Mouse (Mus musculus) hindbrain, embryonic 12.5 days (tissue): Measurements from ENCODE around the gene Dnmt3a. TPM values are rescaled to one million over a fixed set of nuclear protein-coding genes. Genes with fewer than 3 reads are reported as not detected.

Experiments used
- ATAC-seq: fragments of 200-750 bp; cut with Nextera tagmentation; 2 replicates; pipeline ENCODE4 v1.8.0; 2017; ENCODE audit warnings: moderate TSS enrichment; ENCODE audit not compliant: low FRiP score
- H3K27ac ChIP-seq: fragments of 300-500 bp; sonication (generic); 2 replicates; pipeline ENCODE4 v1.5.1; 2016; ENCODE audit warnings: mild to moderate bottlenecking
- H3K27me3 ChIP-seq: fragments of 300-500 bp; sonication (generic); 2 replicates; pipeline ENCODE4 v1.6.1; 2016; ENCODE audit warnings: mild to moderate bottlenecking
- H3K36me3 ChIP-seq: fragments of 300-500 bp; sonication (generic); 2 replicates; pipeline ENCODE4 v1.6.1; 2016; ENCODE audit warnings: mild to moderate bottlenecking
- H3K4me1 ChIP-seq: fragments of 300-500 bp; sonication (generic); 2 replicates; pipeline ENCODE4 v1.6.1; 2016
- H3K4me2 ChIP-seq: fragments of 300-500 bp; sonication (generic); replicated peaks from 2 replicates; pipeline ENCODE4 v1.6.1; 2016; ENCODE audit warnings: mild to moderate bottlenecking
- H3K4me3 ChIP-seq: fragments of 300-500 bp; sonication (generic); 2 replicates; pipeline ENCODE4 v1.5.1; 2016; ENCODE audit warnings: mild to moderate bottlenecking
- H3K9ac ChIP-seq: fragments of 300-500 bp; sonication (generic); 2 replicates; pipeline ENCODE4 v1.6.1; 2016; ENCODE audit warnings: mild to moderate bottlenecking, moderate library complexity
- H3K9me3 ChIP-seq: fragments of 300-500 bp; sonication (generic); replicated peaks from 2 replicates; pipeline ENCODE4 v1.6.1; 2016; ENCODE audit warnings: mild to moderate bottlenecking
- WGBS: fragments of 180-500 bp; shearing (Covaris S2); methylation state at CpG from one replicate; pipeline ENCODE4 v1.1.7; 2016; 5-methylcytosine and 5-hydroxymethylcytosine counted together
- polyA plus RNA-seq: library from polyadenylated mRNA; unstranded; fragments of >200 nt; fragmentation: Nextera tagmentation; extraction: Ambion mirVana; gene quantifications from 2 replicates; pipeline ENCODE4 v1.2.1, GENCODE M21; 2016

The Dnmt3a gene
- polyA plus RNA-seq, 1 experiment from 2014 or later: 166 TPM

DNA sequence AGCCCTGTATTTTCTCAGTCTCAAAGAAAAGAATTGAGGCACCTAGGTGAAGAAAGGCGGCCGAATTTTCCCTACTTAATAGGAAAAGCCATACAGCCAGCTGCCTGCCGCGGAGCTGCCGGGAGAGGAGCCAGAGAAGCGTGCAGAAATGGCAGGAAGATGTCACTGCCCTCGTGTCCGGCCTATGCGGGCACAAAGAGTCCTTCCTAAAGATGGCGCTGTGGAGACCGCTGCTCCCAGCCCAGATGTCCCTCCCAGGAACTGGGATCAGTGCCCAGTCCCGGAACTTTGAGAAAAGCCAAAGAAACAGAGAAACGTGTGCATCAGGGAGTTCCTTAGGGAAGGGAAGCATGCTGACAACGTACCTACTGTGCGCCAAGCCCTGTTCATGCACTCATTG lies 65.8 kb downstream of the Dnmt3a start:
- peak; percentile 24 for ATAC-seq
- Histone ChIP-seq H3K9me3 (no peaks in the 10 kb centered on the region), H3K4me3 (no peak overlapping the region), H3K27me3 (no peaks in the 10 kb centered on the region), H3K9ac (0 out of 2 replicates have a peak overlapping the region, but pooled peaks have one; percentile 25), H3K4me1 (peaks cover 15% of the 10 kb centered on the region), H3K36me3 (peaks cover 12% of the 10 kb centered on the region), H3K27ac (0 out of 2 replicates have a peak overlapping the region, but pooled peaks have one; percentile 3), H3K4me2 (peak overlapping the region; percentile 35)
- WGBS: 26% methylated on average over 15 of the region's 15 CpGs

DNA sequence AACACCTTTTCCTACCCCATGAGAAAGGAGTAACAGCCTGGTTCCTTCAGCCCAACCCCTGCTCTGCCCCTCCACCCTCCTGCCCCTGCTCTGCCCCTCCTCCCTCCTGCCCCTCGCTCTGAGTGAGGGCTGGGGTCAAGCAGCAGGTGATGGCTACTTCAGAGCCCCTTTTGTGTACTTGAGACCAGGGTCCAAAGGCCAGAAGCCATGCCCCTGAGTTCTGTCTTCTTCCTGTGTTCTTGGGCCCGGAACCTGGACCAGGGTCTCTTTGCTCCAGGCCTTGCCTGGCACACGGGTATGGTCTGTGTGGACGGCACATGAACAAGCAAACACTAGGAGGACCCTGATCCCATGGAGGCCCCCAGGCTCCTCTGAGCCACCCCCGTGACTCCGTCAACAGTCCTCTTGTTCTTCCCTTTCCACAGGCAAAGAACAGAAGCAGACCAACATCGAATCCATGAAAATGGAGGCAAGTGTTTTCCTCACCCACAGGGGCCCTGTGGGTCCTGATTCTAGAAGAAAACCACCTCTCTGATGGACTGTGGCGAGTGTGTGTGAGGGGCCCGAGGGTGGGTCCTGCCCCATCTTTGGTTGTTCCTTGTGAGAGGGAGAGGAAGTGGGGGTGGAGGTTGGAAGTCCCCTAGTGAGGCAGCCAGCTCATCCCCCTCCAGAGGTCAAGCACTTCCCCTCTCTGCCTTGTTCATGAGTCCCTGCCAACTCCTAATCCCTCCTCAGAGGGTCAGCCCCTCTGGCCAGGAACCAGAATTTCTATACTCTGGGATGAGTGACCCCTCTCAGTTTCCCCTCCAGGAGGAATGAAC lies 66.8 kb downstream of the Dnmt3a start:
- peaks cover 18% of the 10 kb centered on the region for H3K36me3 ChIP-seq
- no peak for ATAC-seq
- H3K4me2 ChIP-seq: no peak overlapping the region
- H3K4me1 ChIP-seq: peaks cover 15% of the 10 kb centered on the region
- no peak overlapping the region for H3K27ac ChIP-seq
- H3K4me3 ChIP-seq: no peak overlapping the region
- H3K27me3 ChIP-seq: no peaks in the 10 kb centered on the region
- H3K9me3 ChIP-seq: no peaks in the 10 kb centered on the region
- 71% methylated on average over 9 of the region's 9 CpGs for WGBS
- no peak overlapping the region for H3K9ac ChIP-seq

DNA sequence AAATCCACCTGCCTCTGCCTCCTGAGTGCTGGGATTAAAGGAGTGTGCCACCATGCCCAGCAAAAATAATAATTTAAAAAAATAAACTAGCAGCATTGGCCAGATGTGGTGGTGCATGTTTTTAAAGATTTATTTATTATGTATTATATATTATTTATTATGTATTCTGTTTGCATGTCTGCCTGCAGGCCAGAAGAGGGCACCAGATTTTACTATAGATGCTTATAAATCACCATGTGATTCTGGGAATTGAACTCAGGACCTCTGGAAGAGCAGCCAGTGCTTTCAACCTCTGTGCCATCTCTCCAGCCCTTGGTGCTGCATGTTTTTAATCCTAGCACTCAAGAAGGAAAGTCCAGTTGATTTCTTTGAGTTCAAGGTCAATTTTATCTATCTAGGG lies 69.7 kb downstream of the Dnmt3a start:
- Histone ChIP-seq H3K27ac (no peak overlapping the region), H3K9ac (no peak overlapping the region), H3K36me3 (peaks cover 18% of the 10 kb centered on the region), H3K4me1 (peaks cover 15% of the 10 kb centered on the region), H3K4me2 (no peak overlapping the region), H3K4me3 (no peak overlapping the region), H3K27me3 (no peaks in the 10 kb centered on the region), H3K9me3 (no peaks in the 10 kb centered on the region)
- no peak for ATAC-seq

DNA sequence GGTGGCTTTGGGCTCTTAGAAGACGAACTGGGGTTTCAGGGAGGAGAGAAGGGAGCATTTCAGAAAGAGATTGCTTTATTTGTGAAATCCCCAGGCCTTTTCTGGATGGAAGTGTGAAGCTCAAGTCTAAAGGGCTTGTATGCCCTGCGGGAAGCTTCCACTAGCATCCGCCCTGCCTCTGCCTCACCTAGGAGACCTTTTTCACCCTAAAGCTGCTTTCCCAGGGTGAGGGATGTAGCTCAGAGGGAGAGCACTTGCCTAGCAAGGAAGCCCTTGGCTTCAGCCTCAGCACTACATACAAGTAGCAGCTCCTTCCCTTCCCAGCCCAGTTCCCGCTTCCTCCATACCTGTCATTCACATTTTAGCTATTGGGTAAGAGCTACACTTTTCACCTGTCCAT lies 71.6 kb downstream of the Dnmt3a start:
- H3K9ac ChIP-seq: no peak overlapping the region
- 86% methylated on average over 4 of the region's 4 CpGs for WGBS
- H3K36me3 ChIP-seq: peaks cover 21% of the 10 kb centered on the region
- H3K4me3 ChIP-seq: no peak overlapping the region
- no peak for ATAC-seq
- no peak overlapping the region for H3K27ac ChIP-seq
- H3K9me3 ChIP-seq: no peaks in the 10 kb centered on the region
- no peaks in the 10 kb centered on the region for H3K27me3 ChIP-seq
- peaks cover 6% of the 10 kb centered on the region for H3K4me1 ChIP-seq
- no peak overlapping the region for H3K4me2 ChIP-seq

DNA sequence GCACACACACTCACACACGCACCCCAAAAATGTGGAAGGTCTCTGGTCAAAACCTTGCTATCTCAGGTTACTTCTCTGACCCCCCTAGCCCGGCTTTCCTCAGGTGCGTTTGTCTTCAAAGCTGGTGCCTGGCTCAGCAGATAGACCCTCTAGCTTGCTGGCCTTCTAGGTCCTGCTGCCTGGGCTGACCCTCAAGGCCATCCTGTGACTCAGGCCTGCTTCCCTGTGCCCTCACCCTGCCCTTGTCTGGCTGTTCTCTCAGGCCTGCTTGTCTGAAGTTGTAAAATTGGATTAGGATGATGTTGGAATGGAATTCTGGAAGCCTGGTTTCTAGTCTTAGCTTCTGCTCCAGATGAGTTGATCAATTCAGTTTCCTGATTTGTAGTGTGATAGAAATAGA lies 75.7 kb downstream of the Dnmt3a start:
- ATAC-seq: no peak

DNA sequence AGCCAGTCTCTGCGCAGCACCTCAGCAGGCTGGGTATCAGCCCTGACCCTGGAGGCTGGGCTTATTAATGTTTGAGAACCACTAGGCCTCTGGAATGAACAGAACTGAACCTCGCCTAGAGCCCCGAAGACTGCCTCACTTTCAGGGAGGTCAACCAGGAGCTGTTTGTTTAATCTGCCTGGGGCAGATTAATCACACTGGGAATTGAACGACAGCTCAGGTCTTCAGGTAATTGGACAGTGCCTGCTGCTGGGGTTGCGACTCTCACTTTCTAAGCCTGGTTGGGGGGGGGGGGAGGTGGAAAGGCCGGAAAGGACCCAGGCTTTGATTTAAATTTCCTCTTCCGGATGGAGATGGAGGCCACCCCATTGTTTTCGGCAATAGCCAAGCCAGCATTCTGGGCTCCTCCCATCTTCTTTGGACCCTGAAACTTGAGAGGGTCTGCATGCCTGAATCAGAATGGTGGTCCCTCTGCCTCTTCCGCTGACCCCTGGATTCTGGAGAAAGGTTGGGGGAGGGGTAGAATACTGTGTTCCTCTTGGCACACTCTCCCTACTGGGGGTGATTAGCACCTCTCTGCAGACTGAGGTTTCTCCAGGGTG lies 79.2 kb downstream of the Dnmt3a start:
- no peak overlapping the region for H3K27ac ChIP-seq
- peaks cover 7% of the 10 kb centered on the region for H3K36me3 ChIP-seq
- no peak overlapping the region for H3K9ac ChIP-seq
- peaks cover 57% of the 10 kb centered on the region for H3K4me1 ChIP-seq
- no peaks in the 10 kb centered on the region for H3K27me3 ChIP-seq
- no peak overlapping the region for H3K4me3 ChIP-seq
- H3K4me2 ChIP-seq: no peak overlapping the region
- no peak for ATAC-seq
- 15% methylated on average over 9 of the region's 9 CpGs for WGBS
- H3K9me3 ChIP-seq: no peaks in the 10 kb centered on the region

More for the DNA sequence above, 75.7 kb downstream of the Dnmt3a start:
- no peaks in the 10 kb centered on the region for H3K9me3 ChIP-seq
- peaks cover 11% of the 10 kb centered on the region; the same call in 1 of the 2 replicates for H3K36me3 ChIP-seq
- no peak overlapping the region for H3K9ac ChIP-seq
- no peak overlapping the region for H3K4me3 ChIP-seq
- H3K4me2 ChIP-seq: no peak overlapping the region
- H3K27ac ChIP-seq: no peak overlapping the region
- H3K27me3 ChIP-seq: no peaks in the 10 kb centered on the region
- peaks cover 23% of the 10 kb centered on the region for H3K4me1 ChIP-seq
- 94% methylated on average over 3 of the region's 3 CpGs for WGBS

DNA sequence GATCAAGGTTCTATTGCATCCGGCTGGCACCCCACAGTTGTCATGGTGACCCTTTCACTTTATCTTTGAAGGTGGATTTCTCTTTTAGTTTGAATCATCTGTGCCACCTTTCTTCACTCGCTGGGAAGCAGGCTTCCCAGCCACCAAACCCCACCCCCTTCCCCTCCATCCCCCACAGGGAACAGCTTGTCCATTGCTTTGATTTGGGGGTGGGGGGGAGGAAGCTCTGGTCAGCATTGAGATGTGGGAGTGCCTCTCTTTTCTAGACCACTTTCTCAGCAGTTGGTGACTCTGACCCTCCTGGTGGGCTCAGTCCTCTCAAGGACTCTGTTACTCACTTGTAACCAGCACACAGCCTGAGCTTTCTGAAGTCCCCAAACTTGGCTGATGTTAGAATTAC lies 80.8 kb downstream of the Dnmt3a start:
- peaks cover 68% of the 10 kb centered on the region for H3K4me1 ChIP-seq
- no peak overlapping the region for H3K4me2 ChIP-seq
- H3K9ac ChIP-seq: 0 out of 2 replicates have a peak overlapping the region, but pooled peaks have one; percentile 9
- no peak for ATAC-seq
- H3K27ac ChIP-seq: peak overlapping the region; percentile 90
- WGBS: 35% methylated on average over 2 of the region's 2 CpGs
- no peaks in the 10 kb centered on the region for H3K27me3 ChIP-seq
- H3K4me3 ChIP-seq: no peak overlapping the region
- peaks cover 5% of the 10 kb centered on the region; the same call in 1 of the 2 replicates for H3K36me3 ChIP-seq
- H3K9me3 ChIP-seq: no peaks in the 10 kb centered on the region

DNA sequence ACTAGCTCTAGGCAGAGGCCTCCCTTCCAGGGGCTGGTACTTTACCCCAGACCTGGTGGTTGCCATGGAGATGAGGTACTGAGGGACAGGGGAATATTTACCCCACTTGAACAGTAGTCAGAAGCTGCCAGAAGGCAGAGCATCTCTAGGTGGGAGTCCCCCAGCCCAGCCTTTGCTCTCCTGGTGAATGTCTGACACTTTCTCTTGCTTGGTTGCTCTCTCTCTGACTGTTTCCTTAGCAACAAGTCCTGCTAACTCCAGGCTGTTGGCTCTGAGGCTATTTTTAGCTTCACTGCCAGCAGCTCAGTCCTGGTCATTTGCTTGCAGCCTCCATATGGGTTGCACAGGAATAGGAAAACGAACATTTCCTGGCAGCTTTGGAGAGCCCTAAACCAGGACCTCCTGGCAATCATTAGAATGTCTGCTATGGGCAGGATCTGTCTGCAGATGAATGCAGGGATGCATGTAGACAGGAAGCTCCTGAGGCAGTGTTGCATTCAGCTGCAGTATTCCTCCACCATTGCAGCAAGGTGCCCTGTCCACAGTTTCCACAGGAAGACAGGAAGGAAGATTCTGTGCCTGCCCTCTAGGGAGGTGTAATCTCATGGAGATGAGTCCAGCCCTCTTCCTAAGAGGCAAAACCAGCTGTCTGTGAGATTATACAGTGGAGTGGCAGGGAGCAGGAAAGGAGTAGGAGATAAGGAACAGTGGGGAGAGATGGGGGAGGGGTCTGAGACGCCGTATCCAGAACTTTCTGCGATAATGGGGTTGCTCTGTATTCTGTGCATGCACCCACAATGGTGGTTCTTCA lies 81.9 kb downstream of the Dnmt3a start:
- Histone ChIP-seq H3K27me3 (no peaks in the 10 kb centered on the region), H3K4me3 (no peak overlapping the region), H3K36me3 (peaks cover 5% of the 10 kb centered on the region; the same call in 1 of the 2 replicates), H3K4me1 (peaks cover 70% of the 10 kb centered on the region), H3K9ac (no peak overlapping the region), H3K9me3 (no peaks in the 10 kb centered on the region), H3K27ac (peak overlapping the region; percentile 90), H3K4me2 (peak overlapping the region; percentile 19)
- WGBS: 34% methylated on average over 4 of the region's 4 CpGs
- peak; percentile 33 for ATAC-seq

DNA sequence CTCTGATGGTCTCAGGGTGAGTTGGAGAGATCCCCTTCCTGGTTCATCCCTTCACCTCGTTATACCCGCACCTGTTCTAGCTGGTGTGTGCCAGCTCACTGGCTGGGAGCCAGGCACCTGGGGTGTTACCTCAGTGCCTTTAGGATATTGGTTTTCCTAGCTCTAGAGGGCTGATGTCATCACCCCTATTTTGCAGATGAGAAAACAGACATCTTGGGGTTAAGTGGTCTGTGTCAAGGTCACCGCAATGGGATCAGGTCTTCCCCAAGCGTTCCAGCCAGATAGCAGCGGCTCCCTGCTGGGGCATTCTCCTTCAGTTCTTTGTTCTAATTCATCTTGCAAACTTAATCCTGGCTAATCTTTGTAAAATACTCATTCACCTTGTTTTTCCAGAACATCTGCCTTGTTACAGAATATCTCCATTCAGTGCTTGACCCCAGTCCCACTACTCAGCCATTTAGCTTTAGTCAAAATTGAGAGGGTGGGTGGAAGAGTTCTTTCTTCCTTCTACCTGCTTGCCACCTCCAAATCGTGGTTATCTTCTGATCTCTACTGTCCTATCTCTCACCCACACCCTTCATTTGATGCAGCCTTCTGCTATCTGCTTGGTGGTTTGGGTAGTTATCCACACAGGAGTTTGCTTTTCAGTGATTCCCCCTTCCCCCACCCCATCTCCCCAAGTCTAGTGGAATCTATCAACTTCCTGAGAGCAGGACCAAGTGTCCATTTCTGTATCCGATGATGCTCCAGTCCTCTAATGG lies 84.2 kb downstream of the Dnmt3a start:
- Histone ChIP-seq H3K4me1 (peaks cover 81% of the 10 kb centered on the region), H3K4me3 (no peak overlapping the region), H3K4me2 (no peak overlapping the region), H3K36me3 (peaks cover 5% of the 10 kb centered on the region; the same call in 1 of the 2 replicates), H3K27ac (no peak overlapping the region), H3K27me3 (no peaks in the 10 kb centered on the region), H3K9me3 (no peaks in the 10 kb centered on the region), H3K9ac (no peak overlapping the region; the same call in 1 of the 2 replicates)
- no peak for ATAC-seq
- 34% methylated on average over 7 of the region's 7 CpGs for WGBS

DNA sequence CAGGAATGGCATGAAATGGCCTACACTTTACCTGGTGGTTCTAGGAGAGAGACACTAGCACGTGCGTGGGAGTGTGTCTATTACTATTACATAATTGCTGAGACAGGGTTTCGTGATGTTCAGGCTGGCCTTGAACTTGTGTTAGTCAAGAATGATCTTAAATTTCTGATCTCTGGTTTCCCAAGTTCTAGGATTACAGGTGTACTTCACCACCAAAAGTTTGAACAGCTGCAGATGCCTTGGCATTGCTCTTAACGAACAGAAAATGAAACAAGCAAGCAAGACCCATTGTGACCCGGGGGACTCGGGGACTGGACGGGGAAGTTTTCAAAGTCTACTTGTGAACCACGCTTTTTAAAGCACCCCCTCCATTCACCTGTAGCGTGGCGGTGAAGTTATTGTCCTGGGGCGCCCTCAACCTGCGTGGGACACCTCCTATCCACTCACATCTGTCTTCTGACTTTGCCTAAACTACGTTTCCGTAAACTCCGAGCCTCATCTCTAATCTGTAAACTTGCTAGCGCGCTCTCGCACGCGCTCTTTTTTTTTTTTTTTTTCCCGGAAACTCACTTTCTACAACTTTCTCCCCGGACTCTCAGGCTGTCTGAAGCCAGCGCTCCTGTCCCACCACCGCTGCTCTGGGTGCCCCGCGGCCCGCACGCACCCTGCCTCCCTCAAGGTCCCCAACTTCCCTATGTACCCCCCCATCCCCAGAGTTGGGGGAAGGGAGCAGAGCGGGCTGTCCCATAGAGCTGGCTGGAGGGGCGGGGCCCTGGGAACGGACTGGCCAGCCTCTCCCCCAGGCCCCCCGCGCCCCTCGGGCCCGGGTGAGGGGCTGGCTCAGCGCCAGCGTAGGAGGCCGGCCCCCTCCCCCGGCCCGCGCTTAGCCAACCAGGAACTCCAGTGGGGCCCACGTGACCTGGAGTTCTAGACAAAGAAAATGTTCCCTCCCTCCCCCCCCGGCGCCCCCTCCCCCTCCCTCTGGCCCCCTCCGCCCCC lies 85.2 kb downstream of the Dnmt3a start:
- ATAC-seq: peak; percentile 80
- H3K27ac ChIP-seq: peak overlapping the region; percentile 91
- WGBS: 3% methylated on average over 42 of the region's 45 CpGs
- peak overlapping the region; percentile 56 for H3K4me3 ChIP-seq
- H3K27me3 ChIP-seq: no peaks in the 10 kb centered on the region
- H3K36me3 ChIP-seq: peaks cover 13% of the 10 kb centered on the region
- H3K9ac ChIP-seq: peak overlapping the region; percentile 81
- peaks cover 72% of the 10 kb centered on the region for H3K4me1 ChIP-seq
- no peaks in the 10 kb centered on the region for H3K9me3 ChIP-seq
- H3K4me2 ChIP-seq: peak overlapping the region; percentile 71

DNA sequence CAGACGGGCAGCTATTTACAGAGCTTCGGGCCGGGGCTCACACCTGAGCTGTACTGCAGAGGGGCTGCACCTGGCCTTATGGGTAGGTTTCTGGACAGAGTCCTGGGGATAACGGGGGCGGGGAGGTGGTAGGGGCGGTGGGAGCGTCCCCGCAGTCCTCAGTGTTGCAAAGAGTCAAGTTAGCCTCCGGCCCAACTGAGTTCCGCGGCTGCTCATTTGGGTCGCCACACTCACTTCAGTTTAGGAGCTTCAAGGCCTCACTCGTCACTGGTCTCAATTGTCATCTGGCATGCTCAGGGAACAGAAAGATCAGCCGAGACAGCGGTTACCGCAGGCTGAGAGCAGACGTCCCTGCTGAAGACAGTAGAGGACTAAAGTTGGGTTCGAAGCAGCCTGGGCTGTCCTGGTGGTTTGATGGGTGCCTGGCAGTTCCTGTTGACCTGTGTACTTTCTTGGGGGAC lies 86.0 kb downstream of the Dnmt3a start:
- peak overlapping the region; percentile 81 for H3K9ac ChIP-seq
- peak overlapping the region; percentile 71 for H3K4me2 ChIP-seq
- no peaks in the 10 kb centered on the region for H3K27me3 ChIP-seq
- peak overlapping the region; percentile 56 for H3K4me3 ChIP-seq
- H3K9me3 ChIP-seq: no peaks in the 10 kb centered on the region
- 2% methylated on average over 18 of the region's 18 CpGs for WGBS
- peaks cover 21% of the 10 kb centered on the region for H3K36me3 ChIP-seq
- peak overlapping the region; percentile 91 for H3K27ac ChIP-seq
- peak; percentile 76 for ATAC-seq
- peaks cover 64% of the 10 kb centered on the region for H3K4me1 ChIP-seq
